Mouse (Mus musculus) natural killer cell, adult 2 months (primary cell): ENCODE measurements around the gene Angptl7.

Experiments
- DNase-seq, 2 experiments: peaks; one replicate each; pipeline ENCODE4 v3.0.0; 2022; ENCODE audit warnings: low spot score in 2 of 2

The Angptl7 gene

GRCm38 (mm10) chr4:148500410-148500867, at the start of gene Angptl7:
TSS of gene Angptl7 (minus strand) at chr4:148500460.
- DNase-seq = no peak

GRCm38 (mm10) chr4:148549106-148549505, 48.8 kb upstream of the Angptl7 start:
- no peak for DNase-seq

- no peak for DNase-seq
These were observed 35.6 kb upstream of the Angptl7 start for GRCm38 (mm10) chr4:148535876-148536275.

GRCm38 (mm10) chr4:148533613-148534328, 33.5 kb upstream of the Angptl7 start:
- DNase-seq = no peak

GRCm38 (mm10) chr4:148532516-148532915, 32.3 kb upstream of the Angptl7 start:
- DNase-seq = no peak

GRCm38 (mm10) chr4:148531341-148531740, 31.1 kb upstream of the Angptl7 start:
- DNase-seq = no peak

- no peak for DNase-seq
These were observed 30.5 kb upstream of the Angptl7 start for GRCm38 (mm10) chr4:148530778-148531177.

- no peak for DNase-seq
These were observed 30.1 kb upstream of the Angptl7 start for GRCm38 (mm10) chr4:148530351-148530750.

GRCm38 (mm10) chr4:148527158-148527910, 27.1 kb upstream of the Angptl7 start:
- no peak for DNase-seq

GRCm38 (mm10) chr4:148523538-148523937, 23.3 kb upstream of the Angptl7 start:
- DNase-seq = no peak

GRCm38 (mm10) chr4:148518235-148518795, 18.1 kb upstream of the Angptl7 start:
- no peak for DNase-seq

- no peak for DNase-seq
These were observed 17.5 kb upstream of the Angptl7 start for GRCm38 (mm10) chr4:148517809-148518208.

- no peak for DNase-seq
These were observed 15.1 kb upstream of the Angptl7 start for GRCm38 (mm10) chr4:148515313-148515712.

GRCm38 (mm10) chr4:148513021-148513559, 12.8 kb upstream of the Angptl7 start:
- DNase-seq = no peak

- DNase-seq = no peak
These were observed 11.1 kb upstream of the Angptl7 start for GRCm38 (mm10) chr4:148511334-148511733.

GRCm38 (mm10) chr4:148510691-148511090, 10.4 kb upstream of the Angptl7 start:
- DNase-seq = no peak

- DNase-seq = no peak
These were observed 9.3 kb upstream of the Angptl7 start for GRCm38 (mm10) chr4:148509450-148510084.

GRCm38 (mm10) chr4:148508084-148508849, 8.0 kb upstream of the Angptl7 start:
- DNase-seq = no peak

GRCm38 (mm10) chr4:148507585-148507984, 7.3 kb upstream of the Angptl7 start:
- no peak for DNase-seq

GRCm38 (mm10) chr4:148504497-148504959, 4.3 kb upstream of the Angptl7 start:
- no peak for DNase-seq
